Mouse (Mus musculus): ENCODE measurements around the gene Ganc.
A peak's percentile ranks its signal among the peaks of the same experiment; 100 is the strongest.

Gene Ganc

GRCm38 (mm10) chr2:120450724-120451123 lies 47.0 kb downstream of the Ganc start:
- DNase-seq (ENCODE audit: low spot score in 2 of 2): no peak

GRCm38 (mm10) chr2:120452600-120452999 lies 48.9 kb downstream of the Ganc start:
- no peak for DNase-seq (ENCODE audit: low spot score in 2 of 2)

GRCm38 (mm10) chr2:120454987-120455386 lies 51.3 kb downstream of the Ganc start:
- DNase-seq (ENCODE audit: low spot score in 2 of 2): peak; percentile 79 to 83

- no peak for DNase-seq (ENCODE audit: low spot score in 2 of 2)
Observed at GRCm38 (mm10) chr2:120455719-120456118, 52.0 kb downstream of the Ganc start, which contains the start of gene Capn3. Capn3 (plus strand) TSS chr2:120456019.

- DNase-seq (ENCODE audit: low spot score in 2 of 2): no peak
Observed at GRCm38 (mm10) chr2:120460216-120460615, 56.5 kb downstream of the Ganc start.

GRCm38 (mm10) chr2:120463328-120463727 lies 59.6 kb downstream of the Ganc start:
- no peak for DNase-seq (ENCODE audit: low spot score in 2 of 2)

- DNase-seq (ENCODE audit: low spot score in 2 of 2): no peak
Observed at GRCm38 (mm10) chr2:120464091-120464490, 60.4 kb downstream of the Ganc start.

GRCm38 (mm10) chr2:120464732-120465396 lies 61.2 kb downstream of the Ganc start:
- no peak for DNase-seq (ENCODE audit: low spot score in 2 of 2)

GRCm38 (mm10) chr2:120465397-120465785 lies 61.7 kb downstream of the Ganc start:
- no peak for DNase-seq (ENCODE audit: low spot score in 2 of 2)

- no peak for DNase-seq (ENCODE audit: low spot score in 2 of 2)
Observed at GRCm38 (mm10) chr2:120468011-120468410, 64.3 kb downstream of the Ganc start.

- peak; percentile 50 to 55 for DNase-seq (ENCODE audit: low spot score in 2 of 2)
Observed at GRCm38 (mm10) chr2:120469220-120469619, 65.5 kb downstream of the Ganc start.

- no peak for DNase-seq (ENCODE audit: low spot score in 2 of 2)
Observed at GRCm38 (mm10) chr2:120469715-120470114, 66.0 kb downstream of the Ganc start.

GRCm38 (mm10) chr2:120470856-120471255 lies 67.2 kb downstream of the Ganc start:
- no peak for DNase-seq (ENCODE audit: low spot score in 2 of 2)

GRCm38 (mm10) chr2:120476277-120477087 lies 72.8 kb downstream of the Ganc start:
- DNase-seq (ENCODE audit: low spot score in 2 of 2): no peak

GRCm38 (mm10) chr2:120478600-120478999 lies 74.9 kb downstream of the Ganc start:
- peak; percentile 77 to 85 for DNase-seq (ENCODE audit: low spot score in 2 of 2)

GRCm38 (mm10) chr2:120481921-120482320 lies 78.2 kb downstream of the Ganc start:
- no peak for DNase-seq (ENCODE audit: low spot score in 2 of 2)

- DNase-seq (ENCODE audit: low spot score in 2 of 2): peak; percentile 72 to 79
Observed at GRCm38 (mm10) chr2:120482506-120483389, 79.1 kb downstream of the Ganc start.

GRCm38 (mm10) chr2:120484241-120484640 lies 80.5 kb downstream of the Ganc start:
- peak in 1 of 2 experiments; percentile 43 for DNase-seq (ENCODE audit: low spot score in 2 of 2)

- DNase-seq (ENCODE audit: low spot score in 2 of 2): no peak
Observed at GRCm38 (mm10) chr2:120493254-120493653, 89.6 kb downstream of the Ganc start.

GRCm38 (mm10) chr2:120496511-120496910 lies 92.8 kb downstream of the Ganc start:
- DNase-seq (ENCODE audit: low spot score in 2 of 2): no peak

GRCm38 (mm10) chr2:120499971-120500471 lies 96.3 kb downstream of the Ganc start:
- DNase-seq (ENCODE audit: low spot score in 2 of 2): peak; percentile 83 to 86

Data from thymus, postnatal 10 days (tissue).